In genomic region chr11:117654934-117655291, GRCm38 (mm10) we compare ENCODE assay signal across 8 mouse cellular contexts. TPM values are rescaled to one million over a fixed set of nuclear protein-coding genes. Genes with fewer than 3 reads are reported as not detected.
DNase-seq lines count a peak whose midpoint lies in the region; ATAC-seq and TF ChIP-seq lines count a peak whose summit lies in the region.

No protein-coding gene starts in this region.

- peak; percentile 32 for ATAC-seq in limb, embryonic 12.5 days (ENCODE audit: insufficient number of reproducible peaks, insufficient read depth, low FRiP score, low TSS enrichment, low read depth)

- no peaks in the 10 kb centered on the region for H3K9me3 ChIP-seq in limb, embryonic 12.5 days

- H3K4me1 ChIP-seq in thymus, adult 2 months (replicated peaks; ENCODE audit: control insufficient read depth, insufficient read depth, low read length): peaks cover 13% of the 10 kb centered on the region
- H3K4me1 ChIP-seq in limb, embryonic 12.5 days (replicated peaks): peaks cover 33% of the 10 kb centered on the region
- H3K4me1 ChIP-seq in spleen, adult 2 months (ENCODE audit: control insufficient read depth, insufficient read depth, insufficient read length): peaks cover 9% of the 10 kb centered on the region

- H3K4me2 ChIP-seq in limb, embryonic 12.5 days: peak overlapping the region; percentile 80

- H3K4me3 ChIP-seq in gastrocnemius, adult 2 months: peak overlapping the region; percentile 94
- H3K4me3 ChIP-seq in thymus, adult 2 months (ENCODE audit: control insufficient read depth, insufficient read depth, low read length): peak overlapping the region; percentile 66
- H3K4me3 ChIP-seq in limb, embryonic 12.5 days (replicated peaks): peak overlapping the region; percentile 98
- peak overlapping the region; percentile 84 for H3K4me3 ChIP-seq in spleen, adult 2 months (ENCODE audit: extremely low read depth, insufficient read depth, insufficient read length)

- TF ChIP-seq CTCF in gastrocnemius, adult 2 months (IDR thresholded peaks at IDR 0.05): no peak
- TF ChIP-seq CTCF in thymus, adult 2 months (IDR thresholded peaks at IDR 0.05; ENCODE audit: borderline replicate concordance, control insufficient read depth, extremely low read depth, insufficient read depth, low read length, poor library complexity): no peak
- TF ChIP-seq CTCF in spleen, adult 2 months (IDR thresholded peaks at IDR 0.05; ENCODE audit: extremely low read depth, insufficient read depth, insufficient read length, insufficient replicate concordance): no peak

- no peaks in the 10 kb centered on the region for H3K36me3 ChIP-seq in thymus, adult 2 months (ENCODE audit: control insufficient read depth, insufficient read depth, low read length)
- no peaks in the 10 kb centered on the region for H3K36me3 ChIP-seq in limb, embryonic 12.5 days
- H3K36me3 ChIP-seq in spleen, adult 2 months (ENCODE audit: control insufficient read depth, insufficient read depth, low read length): no peaks in the 10 kb centered on the region

- DNase-seq in gastrocnemius, adult 2 months: no peak
- DNase-seq in gastrocnemius, postnatal 25 days: no peak
- no peak for DNase-seq in thymus, adult 2 months
- no peak for DNase-seq in thymus, postnatal 4 days
- no peak for DNase-seq in spleen, adult 2 months (ENCODE audit: low read depth in 1 of 2, low spot score in 2 of 2)
- no peak for DNase-seq in layer of hippocampus, adult 11-12 months (ENCODE audit: low spot score)
- DNase-seq in lung, postnatal 10 days: no peak

- intact Hi-C loops in gastrocnemius, adult 2 months (cut with DNase I): loop anchor here (2.0 to 5.0 kb wide), 2 partner anchors 56 to 268 kb away; no protein-coding TSS in a partner anchor

- WGBS in thymus, adult 2 months: 9% methylated on average over 64 of the region's 66 CpGs
- WGBS in limb, embryonic 12.5 days: under 1% methylated on average over 46 of the region's 66 CpGs
- WGBS in spleen, adult 2 months: 2% methylated on average over 43 of the region's 66 CpGs

- peak overlapping the region; percentile 99 for H3K9ac ChIP-seq in limb, embryonic 12.5 days (replicated peaks)

- H3K27me3 ChIP-seq in thymus, adult 2 months (ENCODE audit: control insufficient read depth, insufficient read depth, low read length): no peaks in the 10 kb centered on the region
- peaks cover 18% of the 10 kb centered on the region; the same call in 1 of the 2 replicates for H3K27me3 ChIP-seq in limb, embryonic 12.5 days
- H3K27me3 ChIP-seq in spleen, adult 2 months (ENCODE audit: control insufficient read depth, insufficient read depth, low read length): no peaks in the 10 kb centered on the region

- peak overlapping the region; percentile 100 for H3K27ac ChIP-seq in gastrocnemius, adult 2 months
- peak overlapping the region; percentile 16; the same call in 1 of the 2 replicates for H3K27ac ChIP-seq in thymus, adult 2 months (ENCODE audit: control insufficient read depth, insufficient read depth, low read length)
- peak overlapping the region; percentile 97 for H3K27ac ChIP-seq in limb, embryonic 12.5 days
- H3K27ac ChIP-seq in spleen, adult 2 months (ENCODE audit: insufficient read depth, low read length): peak overlapping the region; percentile 94

- no peak for TF ChIP-seq POLR2A in thymus, adult 2 months (IDR thresholded peaks at IDR 0.05; ENCODE audit: control insufficient read depth, extremely low read depth, insufficient read depth, low read length, poor library complexity)
- TF ChIP-seq POLR2A in spleen, adult 2 months (IDR thresholded peaks at IDR 0.05; ENCODE audit: low read depth, low read length): no peak

RNA-seq across cellular contexts. Expression of gene Tnrc6c, which starts 0.8 kb away (rescaled TPM):
- total RNA-seq in gastrocnemius, adult 2 months (2021): 10 to 100 TPM; 18.5 to 24.8 TPM
- total RNA-seq in gastrocnemius, postnatal 25 days (2021): 10 to 100 TPM; 17.2 to 18.2 TPM
- polyA plus RNA-seq in thymus, adult 2 months (2012; rRNA removed): 75.0 and 89.7 TPM in 2 replicates
- polyA plus RNA-seq in limb, embryonic 12.5 days (2016; fragmentation: Nextera tagmentation; extraction: Ambion mirVana): 20.0 and 22.6 TPM in 2 replicates
- polyA plus RNA-seq in spleen, adult 2 months (2012; rRNA removed): 22.7 and 29.1 TPM in 2 replicates

Comparison
In these comparisons a context has a peak if more than half of its experiments do, and no peak if none do; other contexts are left out.
1. H3K27ac ChIP-seq: peak in every context shown above with its lines; median percentile 100 in gastrocnemius, adult 2 months; 97 in limb, embryonic 12.5 days; 94 in spleen, adult 2 months; 16 in thymus, adult 2 months.